Mouse (Mus musculus) E14TG2a.4 (cell line): ENCODE data around the gene Gm20388.

Experiments
- CTCF ChIP-seq: conservative IDR thresholded peaks from 2 replicates; pipeline ENCODE4 v1.5.1; 2014; ENCODE audit warnings: low read length
- NANOG ChIP-seq: IDR thresholded peaks from 2 replicates; pipeline ENCODE4 v1.6.1; 2014; ENCODE audit warnings: borderline replicate concordance, low read length, mixed read lengths
- POU5F1 ChIP-seq: IDR thresholded peaks from 2 replicates; pipeline ENCODE4 v1.6.1; 2014; ENCODE audit warnings: low read length, borderline replicate concordance

- no peak for TF ChIP-seq CTCF
- TF ChIP-seq NANOG, result no peak
- no peak for TF ChIP-seq POU5F1
Measured at GRCm38 (mm10) chr8:121821320-121821719, 1910.7 kb downstream of the Gm20388 start.
